Mouse (Mus musculus) left cerebral cortex, adult 18-20 months (tissue): ENCODE measurements around the gene Arntl. TPM values are rescaled to one million over a fixed set of nuclear protein-coding genes. Genes with fewer than 3 reads are reported as not detected.
A peak's percentile ranks its signal among the peaks of the same experiment; 100 is the strongest.

ENCODE experiments used
- DNase-seq, 2 experiments: peaks; one replicate each; pipeline ENCODE4 v3.0.0; 2021 to 2022; ENCODE audit warnings: low spot score in 2 of 2, mixed read lengths in 1 of 2
- total RNA-seq, 2 experiments: library from RNA; stranded (reverse); gene quantifications; 2 replicates each; pipeline ENCODE4 v1.2.3; 2021

The Arntl gene
- total RNA-seq, 2 experiments from 2014 or later, result 47.4 to 54.1 TPM

DNA sequence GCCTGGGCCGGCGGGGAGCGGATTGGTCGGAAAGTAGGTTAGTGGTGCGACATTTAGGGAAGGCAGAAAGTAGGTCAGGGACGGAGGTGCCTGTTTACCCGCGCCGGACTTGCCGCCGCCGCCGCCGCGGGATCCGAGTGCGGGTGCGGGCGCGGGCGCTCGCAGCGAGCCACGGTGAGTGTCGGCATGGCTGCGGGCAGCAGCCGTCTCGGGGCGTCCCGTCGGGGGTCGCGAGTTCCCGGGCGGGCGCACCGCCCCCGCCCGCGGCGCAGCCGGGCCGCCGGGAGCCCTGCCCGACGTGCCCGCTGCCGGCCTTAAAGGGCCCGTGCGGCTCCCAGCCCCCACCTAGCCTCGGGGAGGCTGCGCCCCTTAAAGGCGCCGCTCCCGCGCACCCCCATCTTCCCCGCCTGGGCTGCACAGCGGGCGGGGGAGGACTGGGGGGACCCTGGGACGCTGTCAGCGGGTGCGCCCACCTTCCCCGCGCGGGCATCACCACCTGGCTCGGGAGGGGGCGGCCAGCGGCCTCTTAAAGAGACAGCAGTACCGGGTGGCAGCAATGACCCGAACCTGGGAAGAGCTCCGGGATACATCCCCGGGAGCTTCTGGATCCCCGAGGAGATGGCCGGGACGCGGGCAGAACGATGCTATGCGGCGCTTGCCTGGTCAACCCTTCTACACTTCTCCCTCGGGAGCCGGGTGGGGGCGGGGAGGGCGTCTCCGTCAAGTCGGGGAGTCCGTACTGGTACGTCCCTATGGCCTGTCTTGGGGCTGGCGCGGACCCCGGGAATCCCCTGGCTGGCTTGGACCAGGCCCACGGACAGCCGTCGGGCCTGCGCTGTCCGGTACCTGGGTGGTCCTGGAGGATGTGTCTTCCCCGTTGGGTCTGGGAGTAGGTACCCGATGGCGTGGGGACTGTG is 464 bp downstream of the Arntl start:
- DNase-seq, result peak; percentile 64 to 69

DNA sequence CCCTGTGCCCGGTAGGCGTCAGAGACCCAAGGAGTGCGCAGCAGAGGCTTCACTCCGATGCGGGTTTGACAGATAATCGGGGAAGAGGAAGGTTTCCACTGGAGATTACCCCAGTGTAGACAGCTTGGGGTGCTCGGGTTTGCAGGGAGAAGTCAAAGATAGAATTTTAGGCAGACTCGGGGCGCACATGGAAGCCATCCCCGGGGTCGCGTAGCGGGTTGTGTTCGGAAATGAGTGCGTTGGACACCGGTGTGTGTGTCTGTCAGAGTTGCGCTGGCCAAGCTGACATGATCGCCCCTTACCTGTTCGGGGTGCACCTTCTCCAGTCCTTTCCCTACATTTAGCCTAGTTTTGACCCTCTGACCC is 1.1 kb downstream of the Arntl start:
- no peak for DNase-seq

- DNase-seq, result no peak
These were observed 3.2 kb downstream of the Arntl start for GRCm38 (mm10) chr7:113210441-113210840.

GRCm38 (mm10) chr7:113214245-113215169 is 7.2 kb downstream of the Arntl start:
- no peak for DNase-seq

- peak; percentile 17 to 26 for DNase-seq
These were observed 8.9 kb downstream of the Arntl start for GRCm38 (mm10) chr7:113216152-113216551.

DNA sequence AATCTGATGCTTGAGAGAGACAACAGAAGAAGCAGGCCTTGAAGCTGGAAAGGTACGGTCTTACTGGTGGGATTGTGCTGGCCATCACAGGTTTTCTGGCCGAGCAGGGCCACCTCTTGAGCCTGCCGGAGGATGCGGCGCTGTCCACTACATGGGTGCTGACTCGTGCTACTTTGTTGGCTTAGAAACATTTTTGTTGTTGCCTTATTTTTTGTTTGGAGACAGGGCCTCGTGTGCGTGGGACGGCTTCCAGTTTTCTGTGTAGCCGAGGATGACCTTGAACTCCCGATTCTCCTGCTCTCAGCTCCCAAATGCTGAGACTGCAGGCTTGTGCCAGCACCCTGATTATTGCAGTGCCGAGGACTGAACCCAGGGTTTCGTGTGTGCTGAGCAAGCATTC is 12.2 kb downstream of the Arntl start:
- DNase-seq, result no peak

GRCm38 (mm10) chr7:113219864-113220263 is 12.6 kb downstream of the Arntl start:
- no peak for DNase-seq

GRCm38 (mm10) chr7:113220691-113221238 is 13.5 kb downstream of the Arntl start:
- no peak for DNase-seq

DNA sequence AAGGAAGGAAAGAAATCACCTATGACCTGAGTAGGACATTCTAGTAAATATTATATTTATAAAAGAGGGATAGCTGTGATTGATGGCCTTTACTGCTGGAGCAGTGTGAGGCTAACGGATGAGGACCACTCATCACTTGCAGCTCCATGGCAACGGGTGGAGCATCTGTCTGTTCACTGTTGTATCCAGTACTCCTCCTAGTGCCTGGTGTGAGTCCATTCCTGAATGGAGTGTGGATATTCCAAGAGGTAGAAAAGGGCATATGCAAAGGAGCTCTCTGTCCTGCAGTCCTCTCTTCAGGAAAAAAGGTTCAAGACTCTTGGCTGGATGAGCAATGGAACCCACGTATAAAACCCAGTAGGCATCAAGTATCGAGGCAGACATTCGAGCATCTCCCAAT is 15.6 kb downstream of the Arntl start:
- DNase-seq, result no peak

GRCm38 (mm10) chr7:113224620-113225019 is 17.4 kb downstream of the Arntl start:
- DNase-seq, result no peak

DNA sequence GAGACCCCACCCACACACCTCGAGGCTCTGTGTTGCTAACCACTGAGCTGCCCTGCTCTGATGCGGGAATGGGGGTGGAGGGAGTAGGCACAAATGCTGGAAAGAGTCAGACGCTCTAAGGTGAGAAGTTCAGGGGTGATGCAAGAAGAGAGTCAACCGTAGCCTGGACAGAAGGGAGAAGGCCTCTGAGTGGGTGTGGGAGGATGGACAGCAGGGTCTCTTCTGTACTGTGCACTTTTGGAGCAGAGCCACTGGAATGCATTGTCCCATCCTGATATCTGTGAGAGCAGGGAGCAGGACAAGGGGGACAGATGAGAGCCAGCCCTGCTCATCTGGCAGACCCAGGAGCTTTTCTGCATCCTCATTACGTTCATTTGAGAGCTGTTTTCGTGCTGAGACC is 21.2 kb downstream of the Arntl start:
- no peak for DNase-seq

GRCm38 (mm10) chr7:113236135-113236534 is 28.9 kb downstream of the Arntl start:
- DNase-seq, result no peak

DNA sequence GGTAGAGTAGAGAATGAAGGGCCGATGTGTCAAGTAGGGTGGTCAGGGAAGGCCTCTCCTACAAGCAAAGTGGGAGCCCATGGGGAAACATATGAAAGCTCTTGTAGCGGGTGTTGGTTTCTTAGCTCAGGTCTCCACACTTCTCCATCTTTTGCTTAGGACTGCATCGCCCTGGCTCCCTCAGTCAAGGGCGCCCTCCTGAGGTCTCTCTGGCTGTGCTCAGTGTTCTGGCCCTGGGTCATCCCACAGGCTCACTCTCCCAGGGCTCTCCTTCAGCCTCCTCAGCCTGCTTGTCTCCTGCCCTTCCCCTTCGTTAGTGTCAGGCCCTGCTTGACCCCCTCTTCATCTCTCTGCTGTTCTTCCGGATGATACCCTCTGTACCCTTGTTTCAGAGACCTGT is 31.1 kb downstream of the Arntl start:
- DNase-seq, result no peak

DNA sequence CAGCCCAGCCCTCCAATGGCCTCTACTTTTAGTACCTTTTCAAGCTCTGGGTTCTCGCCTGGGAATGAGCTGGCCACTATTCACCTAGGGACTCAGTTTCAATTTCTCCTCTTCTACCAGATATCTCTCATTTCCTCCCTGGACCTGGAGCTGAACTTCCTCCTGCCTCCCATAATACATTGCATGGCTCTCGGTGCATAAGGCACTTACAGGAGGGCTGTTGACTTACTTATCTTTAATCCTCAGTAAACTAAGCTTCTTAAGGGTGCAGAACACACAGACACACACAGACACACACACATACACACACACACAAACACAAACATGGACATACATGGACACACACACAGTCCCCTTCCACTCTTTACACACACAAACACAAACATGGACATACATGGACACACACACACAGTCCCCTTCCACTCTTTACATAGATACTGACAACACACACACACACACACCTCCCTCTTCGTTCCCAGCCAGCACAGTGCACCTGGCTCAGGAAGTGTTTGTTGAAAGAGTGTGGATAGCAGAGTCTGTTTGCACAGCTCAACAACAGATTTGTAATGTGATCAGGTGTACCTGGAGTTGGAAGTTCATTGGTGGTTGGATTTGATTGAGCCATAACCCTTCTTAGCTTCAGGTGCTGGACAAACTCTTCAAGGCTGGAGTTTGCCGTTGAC is 32.3 kb downstream of the Arntl start:
- no peak for DNase-seq

GRCm38 (mm10) chr7:113240438-113240837 is 33.2 kb downstream of the Arntl start:
- DNase-seq, result peak in 1 of 2 experiments; percentile 31

DNA sequence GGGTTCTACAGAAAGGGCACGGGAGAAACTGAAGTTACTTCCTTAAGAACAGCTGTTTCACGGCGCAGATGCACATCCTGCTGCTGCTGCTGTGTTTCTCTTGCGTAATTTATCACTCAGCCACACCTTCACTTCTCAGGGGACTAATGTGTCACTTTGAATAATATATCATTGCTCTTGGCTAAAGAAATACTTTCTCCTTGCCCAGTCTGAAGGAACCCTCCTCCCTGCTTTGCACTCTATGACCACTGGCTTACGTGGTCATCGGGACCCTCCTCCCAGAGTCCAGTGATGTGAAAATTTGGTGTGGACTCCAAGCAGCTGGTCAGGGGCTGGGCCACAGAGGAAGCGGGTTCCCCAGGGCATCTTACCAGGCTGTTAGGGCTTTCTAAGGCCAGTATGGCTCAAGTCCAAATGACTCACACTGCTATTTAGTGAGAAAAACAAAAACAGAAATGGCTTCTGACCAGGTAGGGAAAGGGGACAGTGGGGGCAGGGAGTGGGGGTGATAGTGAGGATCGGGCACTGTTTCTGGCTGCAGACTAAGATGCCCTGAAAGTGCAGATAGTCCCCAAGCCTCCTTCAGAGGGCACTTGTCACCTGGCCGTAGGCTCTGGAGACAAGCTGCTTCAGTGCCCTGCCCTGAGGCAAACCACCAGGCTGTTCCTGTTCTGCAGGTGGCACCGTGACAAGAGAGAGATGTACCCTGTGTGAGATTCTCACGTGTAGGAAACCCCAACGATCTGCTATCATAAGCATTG is 34.8 kb downstream of the Arntl start:
- no peak for DNase-seq

- no peak for DNase-seq
These were observed 35.4 kb downstream of the Arntl start for GRCm38 (mm10) chr7:113242688-113243087.

DNA sequence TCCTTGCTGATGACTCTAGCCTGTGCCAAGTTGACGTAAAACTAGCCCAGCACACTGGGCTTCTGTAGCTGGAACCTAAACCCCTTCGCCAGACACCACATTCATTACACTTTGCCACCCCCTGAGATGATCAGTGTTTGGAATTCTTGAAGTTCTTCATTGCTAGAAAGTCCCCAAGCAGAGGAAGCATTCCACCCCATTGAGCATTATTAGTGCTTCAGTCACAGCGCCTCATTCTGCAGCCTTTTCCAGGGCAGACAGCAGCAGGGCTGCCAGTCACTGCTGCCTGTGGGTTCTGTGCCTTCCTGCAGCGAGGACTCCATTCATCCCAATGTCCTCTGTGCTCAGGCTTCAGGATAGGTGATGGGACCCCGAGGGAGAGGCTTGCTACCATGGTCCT is 37.9 kb downstream of the Arntl start:
- DNase-seq, result no peak

DNA sequence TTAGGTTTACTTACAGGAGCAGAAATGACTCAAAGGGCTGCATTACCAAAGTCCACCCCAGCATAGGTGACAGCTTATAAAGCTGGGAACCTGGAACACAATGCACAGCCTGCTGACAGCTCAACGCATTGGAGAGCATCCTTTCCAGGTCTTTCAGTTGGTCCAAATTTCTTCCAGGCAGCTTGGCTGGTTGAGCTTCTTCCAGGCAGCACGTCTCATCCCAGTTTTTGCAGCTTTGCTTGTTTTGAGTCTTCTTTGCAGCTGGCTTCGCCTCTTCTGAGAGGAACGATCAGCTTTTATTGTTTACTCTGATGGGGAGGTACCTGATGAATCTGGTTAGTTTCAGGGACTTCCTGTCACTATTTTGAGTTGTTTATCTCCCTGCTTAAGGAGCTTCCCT is 39.2 kb downstream of the Arntl start:
- DNase-seq, result peak; percentile 21 to 40

- peak; percentile 72 to 84 for DNase-seq
These were observed 39.9 kb downstream of the Arntl start for GRCm38 (mm10) chr7:113247167-113247566.
